Mouse (Mus musculus): ENCODE measurements around the gene Hdhd5. TPM values are rescaled to one million over a fixed set of nuclear protein-coding genes. Genes with fewer than 3 reads are reported as not detected.

The Hdhd5 gene
- polyA plus RNA-seq, 1 experiment from 2014 or later: 20.5 TPM

- peaks cover 58% of the 10 kb centered on the region for H3K27me3 ChIP-seq (ENCODE audit: insufficient read depth, poor library complexity, severe bottlenecking)
- H3K4me3 ChIP-seq: no peak overlapping the region
- no peak overlapping the region for H3K27ac ChIP-seq
- H3K36me3 ChIP-seq: no peaks in the 10 kb centered on the region
- WGBS: 50% methylated on average over 6 of the region's 6 CpGs
- peaks cover 16% of the 10 kb centered on the region for H3K4me1 ChIP-seq
- no peaks in the 10 kb centered on the region for H3K9me3 ChIP-seq
- DNase-seq (ENCODE audit: low spot score): no peak
These were observed 68.9 kb downstream of the Hdhd5 start for GRCm38 (mm10) chr6:120462251-120462650.

GRCm38 (mm10) chr6:120461217-120461616, 69.9 kb downstream of the Hdhd5 start:
- Histone ChIP-seq H3K4me3 (no peak overlapping the region), H3K27ac (no peak overlapping the region), H3K36me3 (no peaks in the 10 kb centered on the region), H3K4me1 (peaks cover 16% of the 10 kb centered on the region), H3K27me3 (ENCODE audit: insufficient read depth, poor library complexity, severe bottlenecking) (peaks cover 58% of the 10 kb centered on the region), H3K9me3 (no peaks in the 10 kb centered on the region)
- no peak for DNase-seq (ENCODE audit: low spot score)
- 52% methylated on average over 15 of the region's 15 CpGs for WGBS

Other genes starting within 250 kb of the Hdhd5 start
- gene D330020A13Rik, start 237.0 kb downstream of the Hdhd5 start, polyA plus RNA-seq (2016; fragmentation: Nextera tagmentation; extraction: Ambion mirVana): 0.27 TPM in 1 of 2 replicates, not detected in the other
- gene B4galnt3, start 236.8 kb downstream of the Hdhd5 start, polyA plus RNA-seq (2016; fragmentation: Nextera tagmentation; extraction: Ambion mirVana): 0.40 and 0.79 TPM in 2 replicates
- gene Kdm5a, start 167.2 kb downstream of the Hdhd5 start, polyA plus RNA-seq (2016; fragmentation: Nextera tagmentation; extraction: Ambion mirVana): 36.9 and 38.9 TPM in 2 replicates
- 23.0 and 24.7 TPM in 2 replicates for gene Ccdc77, start 166.9 kb downstream of the Hdhd5 start, polyA plus RNA-seq (2016; fragmentation: Nextera tagmentation; extraction: Ambion mirVana)
- gene Il17ra, start 68.1 kb downstream of the Hdhd5 start, polyA plus RNA-seq (2016; fragmentation: Nextera tagmentation; extraction: Ambion mirVana): 4.6 and 6.5 TPM in 2 replicates
- gene Tmem121b, start 37.5 kb downstream of the Hdhd5 start, polyA plus RNA-seq (2016; fragmentation: Nextera tagmentation; extraction: Ambion mirVana): 0.03 and 0.07 TPM in 2 replicates
- gene Cecr2, start 135.1 kb upstream of the Hdhd5 start, polyA plus RNA-seq (2016; fragmentation: Nextera tagmentation; extraction: Ambion mirVana): 3.8 and 5.2 TPM in 2 replicates
- gene Slc25a18, start 242.3 kb upstream of the Hdhd5 start, polyA plus RNA-seq (2016; fragmentation: Nextera tagmentation; extraction: Ambion mirVana): 0.12 and 0.13 TPM in 2 replicates

Data from heart, embryonic 10.5 days (tissue).